Mouse (Mus musculus): ENCODE measurements at regions not wholly inside any gene's neighbourhood (a gene's known extent, or its start where the extent isn't known, plus 50 kb on each side); places are given as distances from the start of the nearest gene placed in this dataset.

- no peak overlapping the region for H3K4me3 ChIP-seq
- no peaks in the 10 kb centered on the region for H3K27me3 ChIP-seq (replicated peaks)
- ATAC-seq (replicated peaks): no peak
- no peaks in the 10 kb centered on the region for H3K36me3 ChIP-seq (replicated peaks)
- no peak overlapping the region for H3K27ac ChIP-seq
- no peaks in the 10 kb centered on the region for H3K9me3 ChIP-seq
- H3K4me1 ChIP-seq: no peaks in the 10 kb centered on the region
- H3K4me2 ChIP-seq: no peak overlapping the region
- H3K9ac ChIP-seq: no peak overlapping the region
- 75% methylated on average over 8 of the region's 8 CpGs for WGBS
Observed at GRCm38 (mm10) chr5:51711860-51712560, 144.5 kb upstream of the Ppargc1a start.

GRCm38 (mm10) chr5:51710664-51711063 lies 143.1 kb upstream of the Ppargc1a start:
- Histone ChIP-seq H3K4me2 (no peak overlapping the region), H3K4me3 (no peak overlapping the region), H3K27ac (no peak overlapping the region), H3K9me3 (no peaks in the 10 kb centered on the region), H3K27me3 (replicated peaks) (no peaks in the 10 kb centered on the region), H3K36me3 (replicated peaks) (no peaks in the 10 kb centered on the region), H3K9ac (no peak overlapping the region), H3K4me1 (no peaks in the 10 kb centered on the region)
- ATAC-seq (replicated peaks): no peak
- 91% methylated on average over 4 of the region's 4 CpGs for WGBS

- Histone ChIP-seq H3K36me3 (replicated peaks) (no peaks in the 10 kb centered on the region), H3K9ac (no peak overlapping the region), H3K4me3 (no peak overlapping the region), H3K27ac (no peak overlapping the region), H3K4me2 (no peak overlapping the region), H3K4me1 (no peaks in the 10 kb centered on the region), H3K9me3 (no peaks in the 10 kb centered on the region), H3K27me3 (replicated peaks) (no peaks in the 10 kb centered on the region)
- 88% methylated on average over 6 of the region's 6 CpGs for WGBS
- ATAC-seq (replicated peaks): no peak
Observed at GRCm38 (mm10) chr5:51709447-51709991, 142.0 kb upstream of the Ppargc1a start.

- Histone ChIP-seq H3K4me1 (no peaks in the 10 kb centered on the region), H3K9ac (no peak overlapping the region), H3K4me3 (no peak overlapping the region), H3K27ac (no peak overlapping the region), H3K36me3 (replicated peaks) (no peaks in the 10 kb centered on the region), H3K27me3 (replicated peaks) (no peaks in the 10 kb centered on the region), H3K4me2 (no peak overlapping the region), H3K9me3 (no peaks in the 10 kb centered on the region)
- WGBS: 75% methylated on average over 4 of the region's 4 CpGs
- ATAC-seq (replicated peaks): no peak
Observed at GRCm38 (mm10) chr5:51679884-51680283, 112.4 kb upstream of the Ppargc1a start.

GRCm38 (mm10) chr5:51671190-51671589 lies 103.7 kb upstream of the Ppargc1a start:
- Histone ChIP-seq H3K27me3 (replicated peaks) (no peaks in the 10 kb centered on the region), H3K9ac (no peak overlapping the region), H3K27ac (no peak overlapping the region), H3K4me1 (no peaks in the 10 kb centered on the region), H3K4me3 (no peak overlapping the region), H3K4me2 (no peak overlapping the region), H3K9me3 (no peaks in the 10 kb centered on the region), H3K36me3 (replicated peaks) (no peaks in the 10 kb centered on the region)
- ATAC-seq (replicated peaks): no peak
- 96% methylated on average over 5 of the region's 5 CpGs for WGBS

GRCm38 (mm10) chr5:51665241-51665640 lies 97.7 kb upstream of the Ppargc1a start:
- WGBS: 79% methylated on average over 6 of the region's 6 CpGs
- Histone ChIP-seq H3K9me3 (no peaks in the 10 kb centered on the region), H3K4me3 (no peak overlapping the region), H3K9ac (no peak overlapping the region), H3K36me3 (replicated peaks) (no peaks in the 10 kb centered on the region), H3K27me3 (replicated peaks) (no peaks in the 10 kb centered on the region), H3K4me1 (no peaks in the 10 kb centered on the region), H3K4me2 (no peak overlapping the region), H3K27ac (no peak overlapping the region)
- no peak for ATAC-seq (replicated peaks)

GRCm38 (mm10) chr5:51658232-51658896 lies 90.8 kb upstream of the Ppargc1a start:
- H3K36me3 ChIP-seq (replicated peaks): no peaks in the 10 kb centered on the region
- no peak overlapping the region for H3K4me3 ChIP-seq
- no peak overlapping the region for H3K27ac ChIP-seq
- no peak for ATAC-seq (replicated peaks)
- H3K4me1 ChIP-seq: no peaks in the 10 kb centered on the region
- 31% methylated on average over 6 of the region's 6 CpGs for WGBS
- H3K27me3 ChIP-seq (replicated peaks): no peaks in the 10 kb centered on the region
- no peak overlapping the region for H3K9ac ChIP-seq
- H3K4me2 ChIP-seq: no peak overlapping the region
- no peaks in the 10 kb centered on the region for H3K9me3 ChIP-seq

- 93% methylated on average over 2 of the region's 2 CpGs for WGBS
- no peak overlapping the region for H3K4me2 ChIP-seq
Observed at GRCm38 (mm10) chr5:51653507-51653906, 86.0 kb upstream of the Ppargc1a start.

GRCm38 (mm10) chr5:51624400-51624799 lies 56.9 kb upstream of the Ppargc1a start:
- Histone ChIP-seq H3K27ac (no peak overlapping the region), H3K4me3 (no peak overlapping the region), H3K36me3 (replicated peaks) (no peaks in the 10 kb centered on the region), H3K27me3 (replicated peaks) (no peaks in the 10 kb centered on the region), H3K9me3 (no peaks in the 10 kb centered on the region), H3K9ac (no peak overlapping the region), H3K4me1 (no peaks in the 10 kb centered on the region), H3K4me2 (no peak overlapping the region)
- ATAC-seq (replicated peaks): no peak
- WGBS: 75% methylated on average over 5 of the region's 5 CpGs

More at GRCm38 (mm10) chr5:51653507-51653906, 86.0 kb upstream of the Ppargc1a start:
- Histone ChIP-seq H3K27me3 (replicated peaks) (no peaks in the 10 kb centered on the region), H3K36me3 (replicated peaks) (no peaks in the 10 kb centered on the region), H3K9me3 (no peaks in the 10 kb centered on the region), H3K9ac (no peak overlapping the region), H3K4me1 (no peaks in the 10 kb centered on the region), H3K4me3 (no peak overlapping the region), H3K27ac (no peak overlapping the region)
- ATAC-seq (replicated peaks): no peak
